Mouse (Mus musculus): Measurements from ENCODE around the gene Cyp26c1. TPM values are rescaled to one million over a fixed set of nuclear protein-coding genes. Genes with fewer than 3 reads are reported as not detected.

Cyp26c1 gene
- polyA plus RNA-seq, 1 experiment from 2014 or later: not detected

GRCm38 (mm10) chr19:37740043-37740442 is 54.7 kb downstream of the Cyp26c1 start:
- 10% methylated on average over 7 of the region's 7 CpGs for WGBS
- ATAC-seq (ENCODE audit: low read depth): no peak
- Histone ChIP-seq H3K9ac (replicated peaks; ENCODE audit: low read depth, low read length) (no peak overlapping the region), H3K4me1 (ENCODE audit: control insufficient read depth, insufficient read depth, low read length) (no peaks in the 10 kb centered on the region), H3K4me3 (ENCODE audit: low read depth, low read length) (no peak overlapping the region), H3K36me3 (ENCODE audit: control insufficient read depth, insufficient read depth, low read length) (no peaks in the 10 kb centered on the region), H3K27ac (ENCODE audit: low read depth, low read length) (no peak overlapping the region), H3K9me3 (ENCODE audit: control insufficient read depth, low read length) (no peaks in the 10 kb centered on the region), H3K4me2 (ENCODE audit: low read depth, low read length) (no peak overlapping the region), H3K27me3 (ENCODE audit: control insufficient read depth, insufficient read depth, low read length) (no peaks in the 10 kb centered on the region)

Other genes starting within 250 kb of the Cyp26c1 start
- 26.5 and 27.0 TPM in 2 replicates for gene Exoc6, start 135.2 kb upstream of the Cyp26c1 start, polyA plus RNA-seq (2014; fragmentation: Nextera tagmentation; extraction: Ambion mirVana)
- gene Cyp26a1, start 12.2 kb downstream of the Cyp26c1 start, polyA plus RNA-seq (2014; fragmentation: Nextera tagmentation; extraction: Ambion mirVana): 0.44 TPM in 1 of 2 replicates, not detected in the other

Data from neural tube, embryonic 14.5 days (tissue).